Mouse (Mus musculus) heart, embryonic 13.5 days (tissue): ENCODE data around the gene Cby3. TPM values are rescaled to one million over a fixed set of nuclear protein-coding genes. Genes with fewer than 3 reads are reported as not detected.
"Not testable (repeated sequence)": the region's sequence is repeated elsewhere in the genome, so short reads cannot be mapped to it uniquely, and the experiment has no call there.

Experiments used
- ATAC-seq: fragments of 200-750 bp; cut with Nextera tagmentation; 2 replicates; pipeline ENCODE4 v1.8.0; 2017; ENCODE audit warnings: moderate TSS enrichment; ENCODE audit not compliant: insufficient number of reproducible peaks, low FRiP score, low TSS enrichment; ENCODE audit errors: extremely low read depth
- H3K27ac ChIP-seq: fragments of 300-500 bp; sonication (generic); replicated peaks from 2 replicates; pipeline ENCODE4 v1.5.1; 2015; ENCODE audit warnings: moderate library complexity, mild to moderate bottlenecking, inconsistent platforms
- H3K27me3 ChIP-seq: fragments of 300-500 bp; sonication (generic); replicated peaks from 2 replicates; pipeline ENCODE4 v1.6.1; 2015; ENCODE audit warnings: mild to moderate bottlenecking, inconsistent platforms
- H3K36me3 ChIP-seq: fragments of 300-500 bp; sonication (generic); 2 replicates; pipeline ENCODE4 v1.6.1; 2015; ENCODE audit warnings: mild to moderate bottlenecking, inconsistent platforms
- H3K4me1 ChIP-seq: fragments of 300-500 bp; sonication (generic); 2 replicates; pipeline ENCODE4 v1.6.1; 2015; ENCODE audit warnings: inconsistent platforms
- H3K4me2 ChIP-seq: fragments of 300-500 bp; sonication (generic); 2 replicates; pipeline ENCODE4 v1.6.1; 2015; ENCODE audit warnings: inconsistent platforms, mild to moderate bottlenecking, moderate library complexity
- H3K4me3 ChIP-seq: fragments of 300-500 bp; sonication (generic); 2 replicates; pipeline ENCODE4 v1.5.1; 2015; ENCODE audit warnings: moderate library complexity, mild to moderate bottlenecking, inconsistent platforms
- H3K9ac ChIP-seq: fragments of 300-500 bp; sonication (generic); 2 replicates; pipeline ENCODE4 v1.6.1; 2015; ENCODE audit warnings: inconsistent platforms, mild to moderate bottlenecking, moderate library complexity
- H3K9me3 ChIP-seq: fragments of 300-500 bp; sonication (generic); 2 replicates; pipeline ENCODE4 v1.6.1; 2016; ENCODE audit warnings: inconsistent platforms
- WGBS: fragments of 180-500 bp; shearing (Covaris S2); methylation state at CpG from one replicate; pipeline ENCODE4 v1.1.7; 2015; ENCODE audit warnings: mixed read lengths; 5-methylcytosine and 5-hydroxymethylcytosine counted together
- polyA plus RNA-seq: library from polyadenylated mRNA; unstranded; fragments of >200 nt; fragmentation: Nextera tagmentation; extraction: Ambion mirVana; gene quantifications from 2 replicates; pipeline ENCODE4 v1.2.1, GENCODE M21; 2015

Gene Cby3
- polyA plus RNA-seq, 1 experiment from 2014 or later: not detected

GRCm38 (mm10) chr11:50333181-50333580, 21.1 kb upstream of the Cby3 start:
- H3K4me1 ChIP-seq: no peaks in the 10 kb centered on the region
- no peaks in the 10 kb centered on the region for H3K27me3 ChIP-seq
- no peak overlapping the region for H3K27ac ChIP-seq
- WGBS: 65% methylated on average over 3 of the region's 3 CpGs
- H3K4me3 ChIP-seq: no peak overlapping the region
- H3K4me2 ChIP-seq: no peak overlapping the region
- H3K9me3 ChIP-seq: no peaks in the 10 kb centered on the region
- H3K9ac ChIP-seq: no peak overlapping the region
- 0 out of 2 replicates have a peak, but pooled peaks cover 1% of the 10 kb centered on the region for H3K36me3 ChIP-seq
- no peak for ATAC-seq

- Histone ChIP-seq H3K27ac (no peak overlapping the region), H3K9ac (no peak overlapping the region), H3K4me1 (no peaks in the 10 kb centered on the region), H3K36me3 (no peaks in the 10 kb centered on the region), H3K4me3 (no peak overlapping the region), H3K27me3 (no peaks in the 10 kb centered on the region), H3K4me2 (no peak overlapping the region), H3K9me3 (no peaks in the 10 kb centered on the region)
- 65% methylated on average over 1 of the region's 1 CpGs for WGBS
- no peak for ATAC-seq
Measured at GRCm38 (mm10) chr11:50336126-50336525, 18.1 kb upstream of the Cby3 start.

GRCm38 (mm10) chr11:50336891-50337290, 17.4 kb upstream of the Cby3 start:
- H3K9me3 ChIP-seq: 0 out of 2 replicates have a peak, but pooled peaks cover 3% of the 10 kb centered on the region
- H3K9ac ChIP-seq: no peak overlapping the region
- H3K36me3 ChIP-seq: no peaks in the 10 kb centered on the region
- no peak for ATAC-seq
- H3K4me2 ChIP-seq: no peak overlapping the region
- no peak overlapping the region for H3K4me3 ChIP-seq
- no peaks in the 10 kb centered on the region for H3K4me1 ChIP-seq
- no peak overlapping the region for H3K27ac ChIP-seq
- no peaks in the 10 kb centered on the region for H3K27me3 ChIP-seq
- WGBS: 55% methylated on average over 4 of the region's 4 CpGs

- 79% methylated on average over 4 of the region's 4 CpGs for WGBS
- H3K9me3 ChIP-seq: 0 out of 2 replicates have a peak, but pooled peaks cover 3% of the 10 kb centered on the region
- no peak overlapping the region for H3K4me3 ChIP-seq
- H3K4me1 ChIP-seq: no peaks in the 10 kb centered on the region
- no peak overlapping the region for H3K9ac ChIP-seq
- no peaks in the 10 kb centered on the region for H3K36me3 ChIP-seq
- H3K27me3 ChIP-seq: no peaks in the 10 kb centered on the region
- ATAC-seq: no peak
- H3K27ac ChIP-seq: no peak overlapping the region
- H3K4me2 ChIP-seq: no peak overlapping the region
Measured at GRCm38 (mm10) chr11:50345486-50345885, 8.8 kb upstream of the Cby3 start.

GRCm38 (mm10) chr11:50346256-50347032, 7.8 kb upstream of the Cby3 start:
- 0 out of 2 replicates have a peak, but pooled peaks cover 2% of the 10 kb centered on the region for H3K9me3 ChIP-seq
- no peak overlapping the region for H3K4me3 ChIP-seq
- no peak overlapping the region for H3K9ac ChIP-seq
- WGBS: 81% methylated on average over 9 of the region's 9 CpGs
- no peak overlapping the region for H3K4me2 ChIP-seq
- no peaks in the 10 kb centered on the region for H3K36me3 ChIP-seq
- no peak for ATAC-seq
- no peaks in the 10 kb centered on the region for H3K4me1 ChIP-seq
- no peaks in the 10 kb centered on the region for H3K27me3 ChIP-seq
- no peak overlapping the region for H3K27ac ChIP-seq

GRCm38 (mm10) chr11:50352177-50352576, 2.1 kb upstream of the Cby3 start:
- H3K4me2 ChIP-seq: no peak overlapping the region
- no peaks in the 10 kb centered on the region for H3K36me3 ChIP-seq
- no peaks in the 10 kb centered on the region for H3K4me1 ChIP-seq
- no peak overlapping the region for H3K9ac ChIP-seq
- no peaks in the 10 kb centered on the region; the same call in 1 of the 2 replicates for H3K27me3 ChIP-seq
- H3K9me3 ChIP-seq: no peaks in the 10 kb centered on the region
- no peak for ATAC-seq
- no peak overlapping the region for H3K27ac ChIP-seq
- 65% methylated on average over 2 of the region's 2 CpGs for WGBS
- H3K4me3 ChIP-seq: no peak overlapping the region

GRCm38 (mm10) chr11:50354851-50355250, 589 bp downstream of the Cby3 start:
- no peak for ATAC-seq
- Histone ChIP-seq H3K9me3 (no peaks in the 10 kb centered on the region), H3K4me1 (peaks cover 3% of the 10 kb centered on the region; the same call in 1 of the 2 replicates), H3K9ac (no peak overlapping the region), H3K27ac (no peak overlapping the region), H3K27me3 (peaks cover 21% of the 10 kb centered on the region), H3K4me3 (no peak overlapping the region), H3K4me2 (no peak overlapping the region), H3K36me3 (no peaks in the 10 kb centered on the region)
- 69% methylated on average over 3 of the region's 3 CpGs for WGBS

GRCm38 (mm10) chr11:50355395-50355794, 1.1 kb downstream of the Cby3 start:
- H3K9ac ChIP-seq: no peak overlapping the region
- H3K27me3 ChIP-seq: peaks cover 21% of the 10 kb centered on the region
- no peak overlapping the region for H3K27ac ChIP-seq
- no peak for ATAC-seq
- no peaks in the 10 kb centered on the region for H3K9me3 ChIP-seq
- H3K36me3 ChIP-seq: no peaks in the 10 kb centered on the region
- no peak overlapping the region for H3K4me2 ChIP-seq
- H3K4me1 ChIP-seq: peaks cover 3% of the 10 kb centered on the region; the same call in 1 of the 2 replicates
- WGBS: 48% methylated on average over 1 of the region's 1 CpGs
- H3K4me3 ChIP-seq: no peak overlapping the region

- Histone ChIP-seq H3K4me1 (peaks cover 3% of the 10 kb centered on the region; the same call in 1 of the 2 replicates), H3K27ac (no peak overlapping the region), H3K27me3 (peaks cover 21% of the 10 kb centered on the region), H3K4me3 (peak overlapping the region; percentile 66), H3K9me3 (no peaks in the 10 kb centered on the region), H3K4me2 (peak overlapping the region; percentile 87), H3K36me3 (no peaks in the 10 kb centered on the region), H3K9ac (peak overlapping the region; percentile 83)
- 2% methylated on average over 74 of the region's 74 CpGs for WGBS
- ATAC-seq: peak; percentile 16; the same call in 1 of the 2 replicates
Measured at GRCm38 (mm10) chr11:50358950-50359861, 4.9 kb downstream of the Cby3 start.

GRCm38 (mm10) chr11:50361282-50361681, 7.0 kb downstream of the Cby3 start:
- H3K27me3 ChIP-seq: peaks cover 29% of the 10 kb centered on the region
- not testable (repeated sequence) for H3K9me3 ChIP-seq, H3K27ac ChIP-seq, H3K4me2 ChIP-seq, ATAC-seq, H3K9ac ChIP-seq, H3K4me1 ChIP-seq, H3K36me3 ChIP-seq, H3K4me3 ChIP-seq
- WGBS: 45% methylated on average over 1 of the region's 1 CpGs

GRCm38 (mm10) chr11:50364548-50364947, 10.3 kb downstream of the Cby3 start:
- H3K4me3 ChIP-seq: no peak overlapping the region
- 6% methylated on average over 4 of the region's 4 CpGs for WGBS
- H3K9me3 ChIP-seq: no peaks in the 10 kb centered on the region
- no peaks in the 10 kb centered on the region for H3K4me1 ChIP-seq
- no peak overlapping the region for H3K9ac ChIP-seq
- H3K4me2 ChIP-seq: no peak overlapping the region
- no peaks in the 10 kb centered on the region for H3K36me3 ChIP-seq
- ATAC-seq: no peak
- no peak overlapping the region for H3K27ac ChIP-seq
- peaks cover 11% of the 10 kb centered on the region for H3K27me3 ChIP-seq
